Mouse (Mus musculus): ENCODE data around the gene Zfp513.
"Not testable (repeated sequence)": the region's sequence is repeated elsewhere in the genome, so short reads cannot be mapped to it uniquely, and the experiment has no call there.

The Zfp513 gene

DNA sequence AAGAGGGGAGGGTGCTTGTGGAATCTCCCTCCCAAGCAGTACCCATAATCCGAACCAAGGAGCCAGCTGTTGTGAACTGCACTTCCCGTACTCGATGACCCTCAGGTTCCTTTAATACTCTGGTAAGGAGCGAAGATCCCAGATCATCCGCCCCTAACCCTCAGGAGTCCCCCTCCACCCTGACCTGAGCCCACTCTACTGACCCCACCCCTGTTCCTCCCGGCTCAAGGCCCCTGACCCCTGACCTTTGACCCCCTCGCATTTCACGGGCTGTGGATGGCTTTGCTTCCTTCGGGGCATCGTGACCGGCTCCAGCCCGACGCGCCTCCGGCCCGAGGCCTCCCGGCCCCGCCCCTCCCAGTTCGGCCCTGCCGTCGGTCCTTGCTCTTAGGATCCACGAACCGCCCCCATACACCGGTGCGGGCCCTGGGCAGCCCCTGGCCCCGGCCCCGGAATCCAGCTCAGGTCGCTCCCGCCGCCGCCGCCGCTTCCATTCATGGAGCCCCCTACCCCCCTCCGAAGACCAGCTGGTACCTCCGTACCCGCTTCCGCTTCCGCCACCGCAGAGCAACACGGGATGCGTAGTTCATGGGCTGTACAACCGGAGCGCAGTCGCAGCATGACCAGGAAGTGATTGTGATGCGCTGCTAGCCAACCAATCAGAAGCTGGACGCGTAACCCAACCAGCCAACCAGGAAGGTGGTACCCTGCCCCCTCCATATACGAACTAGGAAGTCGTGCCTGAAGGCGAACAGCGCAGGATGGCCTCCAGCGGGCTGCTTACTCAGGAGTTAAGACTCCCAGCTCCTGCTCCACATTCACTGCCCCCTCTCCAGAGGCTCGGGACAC lies at the start of gene Zfp513:
Zfp513 (minus strand) TSS at position 562 of the 849 bp plus-strand sequence.
- peak; percentile 99 to 100 for DNase-seq (ENCODE audit: low spot score in 2 of 2)

DNA sequence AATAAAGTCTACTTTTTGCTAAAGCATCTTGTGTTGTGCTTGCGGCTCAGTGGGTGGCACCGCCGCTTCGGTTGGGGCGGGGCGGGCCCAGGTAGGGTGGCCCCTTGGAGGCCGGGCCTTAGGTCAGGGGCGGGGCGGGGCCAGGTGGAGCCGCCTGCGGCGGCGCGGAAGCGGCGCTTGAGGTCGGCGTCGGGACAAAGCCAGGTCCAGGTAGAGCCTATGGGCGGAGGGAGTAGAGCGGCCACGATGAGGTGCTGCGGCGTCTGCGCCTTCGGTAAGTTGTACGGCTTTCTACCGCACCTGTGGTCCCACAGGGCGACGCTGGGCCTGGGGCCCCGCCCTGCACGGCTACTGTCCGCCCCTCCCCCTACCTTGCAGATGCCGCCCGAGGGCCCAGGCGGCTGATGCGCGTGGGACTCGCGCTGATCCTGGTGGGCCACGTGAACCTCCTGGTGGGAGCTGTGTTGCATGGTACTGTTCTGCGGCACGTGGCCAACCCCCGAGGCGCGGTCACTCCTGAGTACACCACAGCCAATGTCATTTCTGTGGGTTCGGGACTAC lies 49.5 kb upstream of the Zfp513 start, which contains the start of gene Krtcap3:
Krtcap3 (plus strand) TSS at position 151 of the 561 bp plus-strand sequence.
- DNase-seq (ENCODE audit: low spot score in 2 of 2), result peak; percentile 48 to 51

DNA sequence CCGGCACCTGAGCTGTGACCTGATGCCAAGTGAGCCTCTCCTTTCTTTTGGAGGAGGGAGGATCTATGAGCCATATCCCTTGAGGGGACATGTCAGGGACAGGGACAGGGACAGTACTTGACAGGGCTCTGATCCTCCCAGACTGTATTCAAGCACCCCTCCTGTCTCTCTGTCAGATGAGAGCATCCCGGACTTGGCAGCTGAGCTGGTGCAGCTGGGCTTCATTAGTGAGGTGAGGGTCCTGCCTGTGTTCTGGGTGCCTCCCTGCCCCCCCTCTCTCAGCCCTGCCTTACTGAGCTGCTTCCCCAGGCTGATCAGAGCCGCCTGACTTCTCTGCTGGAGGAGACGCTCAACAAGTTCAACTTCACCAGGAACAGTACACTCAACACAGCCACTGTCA lies 48.6 kb upstream of the Zfp513 start:
- DNase-seq (ENCODE audit: low spot score in 2 of 2), result peak in 1 of 2 experiments; percentile 27

DNA sequence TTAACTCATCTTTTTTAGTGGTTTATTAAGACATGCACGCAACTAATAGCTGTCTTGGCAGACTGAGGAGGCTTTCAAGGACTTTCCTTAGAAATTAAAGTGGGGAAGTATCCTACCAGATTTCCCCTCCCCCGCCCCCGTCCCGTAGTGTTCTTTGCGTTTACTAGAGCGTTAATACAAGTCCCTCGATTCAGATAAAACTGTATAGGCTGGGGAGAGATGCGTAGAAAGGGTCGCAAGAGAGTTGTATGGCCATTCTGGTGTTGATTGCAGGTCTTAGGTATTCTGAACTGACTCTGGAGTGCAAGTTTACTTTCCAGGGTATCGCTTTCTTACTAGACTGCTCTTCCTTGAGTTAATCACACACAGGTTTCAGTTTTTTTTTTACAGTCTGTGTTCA lies 40.1 kb upstream of the Zfp513 start:
- DNase-seq (ENCODE audit: low spot score in 2 of 2), result peak in 1 of 2 experiments; percentile 13

GRCm38 (mm10) chr5:31241522-31242034 lies 39.5 kb upstream of the Zfp513 start:
- peak in 1 of 2 experiments; percentile 34 for DNase-seq (ENCODE audit: low spot score in 2 of 2)

GRCm38 (mm10) chr5:31240637-31241521 lies 38.8 kb upstream of the Zfp513 start, which contains the start of the genes Nrbp1 and Gm9970:
TSS of gene Nrbp1 (plus strand) at chr5:31240864.
TSS of gene Gm9970 (minus strand) at chr5:31241232.
- peak; percentile 97 to 98 for DNase-seq (ENCODE audit: low spot score in 2 of 2)

DNA sequence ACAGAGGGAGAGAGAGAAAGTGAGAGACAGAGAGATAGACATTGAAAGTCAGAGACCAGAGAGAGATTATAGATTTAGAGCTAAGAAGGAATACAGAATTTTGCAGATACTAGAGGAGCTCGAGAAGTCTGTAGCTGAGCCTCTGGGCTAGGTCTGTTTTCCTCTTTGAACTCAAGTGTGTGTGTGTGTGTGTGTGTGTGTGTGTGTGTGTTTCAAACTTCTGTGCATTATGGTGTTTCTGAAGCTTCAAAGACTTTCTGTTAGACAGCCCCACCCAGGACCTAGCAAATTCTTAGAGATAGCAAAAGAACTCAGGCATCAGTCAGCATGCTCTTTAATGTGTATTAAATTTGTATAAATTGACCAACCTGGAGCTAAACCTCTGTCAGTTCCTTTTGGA lies 24.5 kb upstream of the Zfp513 start:
- DNase-seq (ENCODE audit: low spot score in 2 of 2), result no peak

DNA sequence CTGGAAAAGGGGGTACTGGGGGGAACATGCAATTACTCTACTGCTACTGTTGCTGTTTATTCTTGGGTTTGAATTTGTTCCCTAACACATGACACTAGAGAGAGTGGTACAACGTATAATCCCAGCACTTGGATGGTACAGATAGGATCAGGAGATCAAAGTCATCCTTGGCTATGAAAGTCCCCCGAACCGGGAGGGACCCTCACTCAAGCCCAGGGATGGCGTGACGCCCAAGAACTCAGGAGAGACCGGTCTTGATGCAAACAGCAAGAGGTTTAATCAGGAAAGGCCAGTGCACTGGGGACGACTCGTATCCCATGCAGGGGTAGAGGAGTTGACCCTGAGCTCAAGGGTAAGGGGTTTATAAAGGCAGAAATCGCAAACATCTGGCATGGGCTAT lies 20.6 kb upstream of the Zfp513 start:
- DNase-seq (ENCODE audit: low spot score in 2 of 2), result peak in 1 of 2 experiments; percentile 36

DNA sequence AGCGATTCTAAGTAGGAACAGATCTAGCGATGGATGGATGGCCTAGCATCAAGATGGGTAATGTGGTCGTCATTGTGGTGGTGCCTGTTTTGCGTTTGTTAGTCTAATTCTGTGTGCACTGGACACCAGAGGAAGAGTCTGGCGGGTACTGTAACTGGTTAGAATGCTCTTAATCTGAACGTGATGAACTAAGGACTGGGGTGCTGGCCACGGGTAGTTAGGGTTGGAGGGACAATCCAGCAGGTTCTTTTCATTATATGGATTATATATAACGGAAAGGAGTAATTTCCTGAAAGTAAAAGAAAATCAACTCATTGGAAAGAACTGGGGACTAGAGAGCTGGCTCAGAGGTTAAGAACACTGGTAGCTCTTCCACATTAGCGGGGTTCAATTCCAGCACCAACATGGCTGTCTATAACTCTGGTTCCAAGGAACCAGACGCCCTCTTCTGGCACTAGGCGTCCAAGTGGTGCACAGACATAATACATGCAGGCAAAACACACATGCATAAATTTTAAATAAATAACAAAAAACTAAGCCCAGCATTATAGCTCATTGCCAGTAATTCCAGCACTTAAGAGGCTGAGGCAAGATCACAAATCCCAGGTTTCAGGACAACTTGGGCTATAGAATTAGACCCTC lies 19.3 kb upstream of the Zfp513 start:
- DNase-seq (ENCODE audit: low spot score in 2 of 2), result peak; percentile 70

GRCm38 (mm10) chr5:31220448-31221303 lies 18.6 kb upstream of the Zfp513 start, which contains the start of gene Ppm1g:
TSS of gene Ppm1g (minus strand) at chr5:31220687.
- DNase-seq (ENCODE audit: low spot score in 2 of 2), result peak; percentile 97

GRCm38 (mm10) chr5:31219911-31220447 lies 17.9 kb upstream of the Zfp513 start:
- DNase-seq (ENCODE audit: low spot score in 2 of 2), result peak; percentile 70

DNA sequence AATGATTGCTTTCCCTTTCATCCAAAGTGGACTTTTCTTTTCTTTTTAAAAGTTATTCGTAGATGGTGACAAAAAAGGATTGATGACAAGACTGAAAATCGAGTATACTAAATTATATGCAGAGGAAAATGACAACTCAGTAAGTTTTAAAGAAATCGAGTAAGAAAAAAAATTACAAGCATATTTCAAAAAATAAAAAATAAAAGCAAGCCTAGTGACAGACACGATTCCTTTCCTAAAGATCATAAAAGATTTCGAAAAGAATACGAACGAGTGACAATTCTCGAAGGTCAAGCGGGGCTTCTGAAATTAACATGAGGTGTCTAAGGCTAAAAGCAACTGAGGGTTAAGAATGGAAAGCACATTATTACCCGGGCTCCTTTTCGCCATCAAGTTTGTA lies 17.4 kb upstream of the Zfp513 start:
- DNase-seq (ENCODE audit: low spot score in 2 of 2), result no peak

- peak in 1 of 2 experiments; percentile 39 for DNase-seq (ENCODE audit: low spot score in 2 of 2)
These were observed 17.0 kb upstream of the Zfp513 start for GRCm38 (mm10) chr5:31219070-31219469.

DNA sequence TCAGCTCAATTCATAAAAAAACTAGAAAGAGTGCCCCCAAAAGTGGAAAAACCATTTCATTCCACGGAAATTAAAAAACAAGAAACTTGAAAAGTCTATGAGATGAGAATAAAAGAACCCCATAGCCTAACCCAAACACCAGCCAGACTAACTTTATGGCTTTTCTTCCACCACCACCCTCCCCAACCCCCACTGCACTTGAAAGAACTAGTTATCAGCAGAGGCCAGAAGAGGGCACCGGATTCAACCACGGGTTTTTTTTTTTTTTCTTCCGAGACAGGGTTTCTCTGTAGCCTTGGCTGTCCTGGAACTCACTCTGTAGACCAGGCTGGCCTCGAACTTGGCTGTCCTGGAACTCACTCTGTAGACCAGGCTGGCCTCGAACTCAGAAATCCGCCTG lies 16.2 kb upstream of the Zfp513 start:
- DNase-seq (ENCODE audit: low spot score in 2 of 2), result no peak

GRCm38 (mm10) chr5:31216554-31216953 lies 14.5 kb upstream of the Zfp513 start:
- not testable (repeated sequence) for DNase-seq (ENCODE audit: low spot score in 2 of 2)

GRCm38 (mm10) chr5:31204421-31204820 lies 2.3 kb upstream of the Zfp513 start:
- DNase-seq (ENCODE audit: low spot score in 2 of 2), result peak in 1 of 2 experiments; percentile 27

DNA sequence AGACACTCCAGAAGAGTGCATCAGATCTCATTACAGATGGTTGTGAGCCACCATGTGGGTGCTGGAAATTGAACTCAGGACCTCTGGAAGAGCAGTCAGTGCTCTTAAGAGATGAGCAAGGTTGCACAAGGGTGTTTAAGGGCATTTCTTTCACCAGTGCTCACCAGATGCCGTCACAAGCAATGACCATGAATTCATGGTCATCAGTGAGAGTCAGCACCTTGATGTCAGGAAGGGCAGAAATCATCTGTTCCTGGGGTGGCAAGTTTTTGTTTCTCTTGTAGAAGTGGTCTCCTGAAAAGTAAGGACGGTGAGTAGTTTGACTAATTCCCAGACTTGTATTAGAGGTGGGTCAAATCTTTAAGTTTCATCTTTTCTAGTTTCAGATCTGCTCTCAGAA lies 1.8 kb upstream of the Zfp513 start:
- no peak for DNase-seq (ENCODE audit: low spot score in 2 of 2)

DNA sequence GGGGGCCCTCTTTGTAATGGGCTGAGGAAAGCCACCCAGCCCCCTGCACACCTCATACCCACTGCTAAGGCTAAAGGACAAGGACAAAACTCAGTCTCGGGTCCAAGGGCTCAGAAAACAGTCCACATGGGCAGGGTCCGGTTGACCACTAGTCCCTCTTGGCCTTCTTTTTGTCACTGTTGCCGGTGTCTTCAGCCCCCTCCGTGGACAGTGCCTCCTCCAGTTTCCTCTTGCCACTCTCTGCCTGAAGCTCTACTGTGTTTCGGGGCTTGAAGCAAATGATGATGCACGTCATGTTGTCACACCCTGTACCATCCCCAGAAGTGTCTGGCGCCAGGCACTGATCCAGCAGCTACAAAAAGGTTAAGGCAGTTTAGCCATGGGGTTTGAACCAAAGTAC lies 830 bp upstream of the Zfp513 start:
- peak in 1 of 2 experiments; percentile 45 for DNase-seq (ENCODE audit: low spot score in 2 of 2)

GRCm38 (mm10) chr5:31201042-31201741 lies 911 bp downstream of the Zfp513 start:
- DNase-seq (ENCODE audit: low spot score in 2 of 2), result peak in 1 of 2 experiments; percentile 43

Measured in right cerebral cortex, postnatal 10 days (tissue).